Mouse (Mus musculus) spleen, postnatal 36 days (tissue): ENCODE measurements around the gene Speg.

ENCODE experiments used
- DNase-seq, 2 experiments: peaks; one replicate each; pipeline ENCODE4 v3.0.0; 2022; ENCODE audit warnings: low spot score in 2 of 2, mixed read lengths in 1 of 2

Gene Speg

DNA sequence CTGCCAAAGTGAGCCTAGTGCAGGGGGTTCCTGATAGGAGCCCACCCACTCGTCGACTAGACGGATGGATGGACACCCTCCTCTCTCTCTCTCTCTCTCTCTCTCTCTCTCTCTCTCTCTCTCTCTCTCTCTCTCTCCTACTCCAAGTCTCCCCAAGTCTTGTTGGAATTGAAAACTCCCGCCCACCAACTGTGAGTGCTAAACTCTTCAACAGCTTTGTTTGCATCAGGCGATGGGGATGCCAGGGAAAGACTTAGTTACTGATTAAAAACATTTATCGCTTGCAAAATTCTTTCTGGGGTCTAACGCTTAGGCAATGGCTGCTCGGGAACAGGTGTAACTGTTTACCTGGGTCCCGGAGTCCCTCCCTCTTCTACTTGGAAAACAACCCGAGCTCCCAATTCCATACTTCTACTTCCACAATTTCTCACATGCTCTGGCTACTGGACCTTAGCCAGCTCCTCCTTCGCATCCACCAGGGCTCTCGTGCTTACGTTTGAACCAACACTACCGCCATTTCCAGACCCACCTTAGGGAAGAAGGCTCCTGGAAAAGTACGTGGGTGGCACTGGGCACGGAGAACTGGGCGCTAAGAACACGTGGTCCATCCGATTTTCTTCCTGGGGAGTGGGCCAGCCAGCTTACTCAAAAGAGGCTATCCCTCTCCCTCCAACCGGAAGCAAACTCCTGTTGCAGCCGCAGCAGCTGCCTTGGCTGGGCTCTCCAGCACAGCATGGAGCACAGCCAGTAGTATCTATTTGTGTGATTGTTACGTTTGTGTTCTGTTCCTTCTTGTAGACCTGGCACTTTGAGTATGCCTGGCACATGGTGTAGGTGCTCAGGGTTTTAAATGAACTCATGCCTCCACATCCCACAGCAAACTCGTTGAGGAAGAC is 83.9 kb downstream of the Speg start:
- DNase-seq, result no peak

GRCm38 (mm10) chr1:75460297-75460696 is 85.2 kb downstream of the Speg start:
- DNase-seq, result no peak

GRCm38 (mm10) chr1:75462636-75463035 is 87.5 kb downstream of the Speg start:
- no peak for DNase-seq

DNA sequence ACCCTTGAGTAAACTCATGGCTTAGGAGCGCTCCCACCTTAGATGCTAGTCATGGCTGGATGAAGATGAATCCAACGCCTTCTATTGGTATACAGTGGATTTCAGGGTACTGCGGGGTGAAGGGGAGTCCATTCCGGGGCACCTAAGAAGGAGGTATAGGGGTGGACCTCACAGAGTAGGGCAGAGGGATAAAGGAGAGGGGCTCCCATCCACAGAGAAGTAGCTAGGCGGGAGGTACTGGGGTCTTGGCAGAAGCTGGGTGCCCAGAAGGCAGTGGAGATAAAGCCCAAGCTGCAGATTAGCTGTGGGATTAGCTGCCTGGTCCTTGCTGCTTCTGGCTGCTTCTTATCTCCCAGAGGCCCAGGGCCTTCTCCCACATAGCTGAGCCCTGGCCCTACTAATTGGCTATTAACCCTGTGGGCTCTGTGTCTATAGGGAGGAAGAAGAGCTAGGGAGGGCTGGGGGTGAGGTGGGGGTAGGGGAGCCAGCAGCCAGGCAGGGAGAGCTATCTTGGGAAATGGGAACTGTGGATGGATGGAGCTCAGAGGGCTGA is 88.6 kb downstream of the Speg start:
- no peak for DNase-seq

- peak; percentile 42 to 58 for DNase-seq
Observed at GRCm38 (mm10) chr1:75467215-75467927, 92.3 kb downstream of the Speg start.

DNA sequence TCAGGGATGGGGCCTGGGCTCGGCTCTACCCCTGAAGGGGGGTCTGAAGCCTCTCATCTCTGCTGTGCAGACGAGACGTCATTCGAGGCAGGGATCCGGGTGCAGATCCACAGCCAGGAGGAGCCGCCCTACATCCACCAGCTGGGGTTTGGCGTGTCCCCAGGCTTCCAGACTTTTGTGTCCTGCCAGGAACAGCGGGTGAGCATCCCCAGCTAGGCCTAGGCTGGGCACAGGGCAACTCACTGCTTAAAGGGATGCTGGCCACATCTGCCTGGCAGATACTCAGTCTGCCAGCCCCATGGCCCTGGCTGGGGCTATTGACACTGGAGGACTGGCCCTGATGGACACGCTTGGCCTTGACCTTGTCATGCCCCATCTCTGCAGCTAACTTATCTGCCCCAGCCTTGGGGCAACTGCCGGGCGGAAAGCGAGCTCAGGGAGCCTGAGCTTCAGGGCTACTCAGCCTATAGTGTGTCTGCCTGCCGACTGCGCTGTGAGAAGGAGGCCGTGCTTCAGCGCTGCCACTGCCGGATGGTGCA is 94.3 kb downstream of the Speg start:
- DNase-seq, result no peak

DNA sequence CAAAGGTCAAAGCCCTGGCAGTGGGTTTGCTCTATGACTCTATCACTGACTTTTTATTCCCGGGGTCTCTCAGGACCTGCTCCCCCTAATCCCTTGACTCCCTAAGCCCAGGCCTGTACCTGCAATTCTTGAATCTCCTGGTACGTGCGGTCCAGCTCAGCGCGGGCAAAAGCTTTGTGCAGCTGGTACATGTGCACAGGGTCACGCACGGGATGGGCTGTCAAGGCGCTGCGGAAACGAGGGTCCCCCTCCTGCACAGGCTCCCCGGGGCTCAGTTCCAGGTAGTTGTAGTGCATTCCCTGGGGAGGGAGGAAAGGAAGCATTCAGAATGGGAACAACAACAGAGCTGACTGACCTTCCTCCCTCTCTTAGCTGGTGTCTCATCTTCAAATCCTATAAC is 101.3 kb downstream of the Speg start:
- DNase-seq, result no peak

- peak; percentile 73 to 78 for DNase-seq
Observed at GRCm38 (mm10) chr1:75477264-75477965, 102.3 kb downstream of the Speg start.

- DNase-seq, result no peak
Observed at GRCm38 (mm10) chr1:75477966-75478290, 102.8 kb downstream of the Speg start.

DNA sequence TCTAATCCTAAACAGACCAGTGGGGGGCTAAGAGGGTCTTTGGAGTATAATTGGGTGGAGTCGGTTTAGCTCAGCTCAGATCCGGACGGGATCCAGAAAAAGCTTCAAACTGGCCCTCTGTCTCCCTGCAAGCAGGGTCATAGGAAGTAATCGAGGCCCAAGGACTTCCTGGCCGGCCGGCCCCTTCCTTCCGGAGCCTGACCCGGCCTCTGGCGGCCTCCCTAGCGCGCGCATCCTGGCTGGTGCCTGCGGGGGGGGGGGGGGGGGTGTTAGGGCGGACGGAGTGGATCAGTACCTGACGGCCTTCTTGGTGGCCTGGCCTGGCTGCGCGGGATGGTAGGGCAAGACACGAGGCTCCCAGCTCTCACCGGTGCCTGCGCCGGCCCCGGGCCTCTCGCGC is 103.4 kb downstream of the Speg start:
- DNase-seq, result peak; percentile 32

DNA sequence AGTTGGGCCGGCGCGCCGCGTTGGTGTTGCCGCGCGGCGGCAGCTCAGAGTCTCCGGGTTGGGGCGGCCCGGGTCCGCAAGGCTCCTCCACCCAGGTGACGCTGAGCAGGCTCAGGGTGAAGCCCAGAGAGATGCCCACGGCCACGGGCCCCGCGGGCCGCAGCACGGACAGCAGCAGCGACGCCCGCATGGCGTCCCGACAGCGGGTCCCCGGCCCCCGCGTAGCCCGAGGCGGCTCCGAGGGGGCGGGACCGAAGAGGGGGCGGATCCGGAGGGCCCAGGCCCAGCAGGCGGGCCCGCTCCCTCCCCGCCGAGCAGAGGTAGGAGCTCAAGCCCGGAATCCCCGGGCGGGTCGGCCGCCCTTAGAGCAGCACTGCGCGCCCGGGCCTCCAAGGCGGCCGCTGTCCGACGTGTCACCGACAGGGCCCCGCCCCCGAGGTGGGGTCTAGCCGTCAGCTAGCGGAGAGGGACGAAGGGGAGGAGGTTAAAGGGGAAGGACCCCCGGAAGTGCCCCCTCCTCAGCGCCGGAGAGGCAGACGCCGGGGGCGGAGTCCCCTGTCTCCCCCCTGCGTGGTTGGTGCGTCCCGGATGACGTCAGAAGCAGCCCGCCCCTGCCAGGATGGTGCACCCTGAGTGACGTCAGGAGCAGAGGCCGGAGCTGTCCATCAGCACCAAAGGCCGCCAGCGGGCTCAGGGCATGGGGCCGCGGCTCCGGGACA is 104.0 kb downstream of the Speg start, which contains the start of the genes Chpf and Tmem198:
Gene Chpf, minus strand, starts transcription at position 392 of the 719 bp plus-strand sequence.
Gene Tmem198, plus strand, starts transcription at position 617 of the 719 bp plus-strand sequence.
- DNase-seq, result peak; percentile 93 to 94

- no peak for DNase-seq
Observed at GRCm38 (mm10) chr1:75479635-75479989, 104.5 kb downstream of the Speg start.

- no peak for DNase-seq
Observed at GRCm38 (mm10) chr1:75480036-75480435, 104.9 kb downstream of the Speg start.

GRCm38 (mm10) chr1:75480735-75481134 is 105.6 kb downstream of the Speg start:
- no peak for DNase-seq
